Mouse (Mus musculus) gonadal fat pad, adult 2 months (tissue): ENCODE measurements around the gene Rb1. TPM values are rescaled to one million over a fixed set of nuclear protein-coding genes. Genes with fewer than 3 reads are reported as not detected.

Source experiments
- DNase-seq: peaks from one replicate; pipeline ENCODE4 v3.0.0-alpha.2; 2012; ENCODE audit warnings: low read depth
- polyA plus RNA-seq: library from polyadenylated mRNA; depleted of rRNA; stranded (reverse); fragments of >200 nt; gene quantifications from 2 replicates; pipeline ENCODE4 v1.2.3, GENCODE M21; 2012

Rb1 gene
- polyA plus RNA-seq, 1 experiment: 8.8 TPM

GRCm38 (mm10) chr14:73211477-73211876, 114.1 kb downstream of the Rb1 start:
- DNase-seq: no peak

DNA sequence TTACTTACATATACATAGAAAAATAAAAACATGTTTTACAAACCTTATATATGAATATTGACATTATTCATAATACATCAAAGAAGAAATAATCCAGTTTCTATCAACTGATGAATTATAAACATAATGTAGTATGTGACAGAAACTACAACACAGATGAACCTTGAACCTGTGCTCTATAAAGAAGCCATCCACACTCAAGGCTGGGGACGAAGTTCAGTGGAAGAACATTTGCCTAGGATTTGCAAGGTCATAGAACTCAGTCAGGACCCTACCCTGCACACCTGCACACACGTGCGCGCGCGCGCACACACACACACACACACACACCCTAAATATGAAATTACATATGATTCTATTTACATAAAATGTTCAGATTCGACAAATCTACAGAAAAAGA, 115.4 kb downstream of the Rb1 start:
- no peak for DNase-seq

- no peak for DNase-seq
These were observed 116.4 kb downstream of the Rb1 start for GRCm38 (mm10) chr14:73209262-73209661.

GRCm38 (mm10) chr14:73204016-73204415, 121.6 kb downstream of the Rb1 start:
- DNase-seq: no peak

GRCm38 (mm10) chr14:73201447-73201846, 124.2 kb downstream of the Rb1 start:
- no peak for DNase-seq

DNA sequence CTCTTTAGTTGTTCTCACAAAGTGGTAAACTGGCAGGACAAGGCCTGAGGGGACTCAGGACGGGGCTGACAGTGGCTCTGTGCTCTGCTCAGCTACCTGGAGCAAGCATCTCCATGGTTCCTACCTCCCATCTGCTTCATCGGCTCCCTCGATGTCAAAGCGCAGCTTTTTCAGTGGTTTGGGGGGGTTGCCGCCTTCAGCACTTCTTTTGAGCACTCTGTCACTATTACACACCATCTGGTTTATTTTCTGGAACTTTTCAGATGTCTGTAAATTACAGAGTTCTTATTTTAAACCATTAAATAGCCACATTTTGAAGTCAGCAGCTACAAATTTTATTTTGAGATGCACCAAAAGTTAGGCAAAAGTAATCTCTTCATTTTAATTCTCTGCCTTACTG, 126.6 kb downstream of the Rb1 start:
- DNase-seq: no peak

DNA sequence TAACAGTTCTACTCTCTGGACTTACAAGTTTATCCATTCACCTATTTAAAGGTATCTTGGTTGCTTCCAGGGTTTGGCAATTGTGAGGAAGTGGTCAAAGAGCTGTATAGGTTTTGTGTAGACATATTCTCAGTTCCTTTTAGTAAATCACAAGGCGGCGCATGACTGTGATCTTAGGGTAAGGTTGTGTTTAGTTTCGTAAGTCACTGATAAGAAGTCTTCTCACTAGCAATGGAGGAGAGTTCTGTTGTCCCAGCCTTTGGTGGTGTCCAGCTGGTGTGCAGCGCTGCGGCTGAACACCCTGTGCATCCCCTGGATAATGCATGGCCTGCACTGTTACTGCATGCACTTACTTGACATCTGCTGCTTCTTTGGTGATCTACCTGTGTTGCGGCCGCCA, 138.7 kb downstream of the Rb1 start:
- no peak for DNase-seq

- no peak for DNase-seq
These were observed 144.5 kb downstream of the Rb1 start for GRCm38 (mm10) chr14:73181144-73181543.

DNA sequence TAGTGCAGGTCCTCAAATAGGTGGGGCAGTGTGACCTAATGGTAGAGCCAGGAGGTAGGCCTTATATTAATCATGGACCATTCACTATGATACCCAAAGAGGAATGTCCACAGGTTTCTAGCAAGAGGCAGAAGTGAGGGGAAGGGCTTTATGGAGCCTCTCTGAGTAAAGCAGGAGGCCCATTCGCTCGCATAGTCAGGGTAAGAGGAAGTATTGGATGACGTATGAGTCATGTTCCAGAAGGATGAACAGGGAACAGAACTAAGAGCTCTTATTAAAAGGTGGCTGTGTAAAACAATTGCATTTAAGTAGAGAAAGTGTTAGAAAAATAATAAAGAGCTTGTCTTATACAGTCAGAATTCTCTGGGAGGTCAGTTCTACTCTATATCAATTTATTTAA, 145.0 kb downstream of the Rb1 start:
- no peak for DNase-seq

DNA sequence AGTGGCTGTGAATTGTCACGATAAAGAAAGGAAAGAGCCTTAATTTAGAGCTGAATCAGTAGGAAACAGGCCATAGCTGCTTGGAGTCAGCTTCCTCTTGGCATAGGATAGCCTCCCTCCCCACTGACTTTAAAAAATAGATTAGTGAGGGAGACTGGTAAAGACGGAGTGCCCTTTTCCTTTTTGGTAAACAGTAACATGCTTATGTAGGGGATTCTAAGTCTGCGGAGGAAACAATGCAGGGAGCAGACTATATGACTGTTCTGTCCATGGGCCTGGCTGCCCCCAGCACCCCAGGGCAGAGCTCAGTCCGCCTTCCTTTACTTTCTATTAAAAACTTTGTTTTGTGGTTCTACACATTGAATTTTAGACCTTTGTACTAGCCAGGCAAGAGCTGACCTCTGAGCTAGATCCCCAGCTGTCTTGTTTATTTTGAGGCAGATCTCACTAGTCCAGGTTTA, 146.4 kb downstream of the Rb1 start:
- DNase-seq: no peak

GRCm38 (mm10) chr14:73177961-73178360, 147.7 kb downstream of the Rb1 start:
- no peak for DNase-seq

DNA sequence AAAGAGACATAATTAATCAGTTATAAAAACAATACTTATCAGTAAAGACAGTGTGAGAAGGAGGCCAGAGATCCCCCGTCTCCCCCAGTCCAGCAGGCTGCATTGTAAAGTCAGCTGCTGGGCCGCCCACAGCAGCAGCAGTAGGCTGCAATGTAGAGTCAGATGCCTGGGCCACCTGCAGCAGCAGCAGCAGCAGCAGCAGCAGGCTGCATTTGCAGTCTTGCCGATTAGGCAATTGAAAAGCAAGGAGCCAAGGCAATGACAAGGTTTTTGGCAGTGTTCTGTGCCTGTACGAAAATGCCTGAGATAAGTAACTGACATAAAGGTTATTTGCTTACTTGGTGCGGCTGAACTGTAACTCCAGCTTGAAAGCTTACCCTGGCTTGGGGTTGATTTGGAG, 149.4 kb downstream of the Rb1 start:
- no peak for DNase-seq

GRCm38 (mm10) chr14:73175814-73176213, 149.8 kb downstream of the Rb1 start:
- DNase-seq: no peak

- no peak for DNase-seq
These were observed 150.6 kb downstream of the Rb1 start for GRCm38 (mm10) chr14:73175031-73175430.

DNA sequence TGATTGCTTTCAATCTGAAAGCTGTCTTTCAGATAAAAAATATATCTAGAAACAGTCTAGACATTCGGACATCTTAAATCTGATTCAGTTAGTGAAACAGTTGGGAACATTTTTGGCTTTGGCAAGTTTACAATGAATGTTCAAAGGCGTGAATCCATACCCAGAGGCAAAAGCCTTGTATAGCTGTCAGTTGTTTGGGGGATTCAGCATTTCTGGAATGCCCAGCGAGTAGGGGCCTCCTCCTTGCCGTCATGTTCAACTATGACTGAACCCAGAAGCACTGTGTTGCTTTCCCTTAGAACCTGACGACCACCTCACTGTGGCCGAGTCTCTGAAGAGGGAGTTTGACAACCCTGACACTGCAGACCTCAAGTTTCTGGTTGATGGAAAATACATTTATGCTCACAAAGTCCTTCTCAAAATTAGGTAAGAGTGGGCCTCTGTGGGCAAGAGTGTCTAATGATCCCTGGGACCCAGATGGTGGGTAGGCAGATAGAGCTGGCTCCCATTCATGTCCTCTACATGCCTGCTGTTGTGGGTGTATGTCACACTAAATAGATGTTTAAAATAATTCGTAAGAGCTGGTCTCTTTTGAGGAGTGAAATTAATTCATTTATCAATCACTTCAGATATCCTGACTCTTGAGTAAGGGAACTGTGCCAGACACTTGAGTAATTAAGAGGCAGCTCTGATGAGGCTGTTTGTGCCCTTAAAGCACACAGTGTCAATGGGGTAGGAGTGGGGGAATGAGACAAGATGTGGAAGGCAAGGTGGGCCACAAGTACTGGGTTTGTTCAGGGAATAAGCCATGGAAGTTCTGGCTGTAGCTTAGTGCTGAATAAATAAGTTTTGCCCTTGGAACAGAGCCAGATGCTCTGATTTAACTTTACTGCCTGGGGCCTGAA, 151.3 kb downstream of the Rb1 start:
- DNase-seq: no peak

DNA sequence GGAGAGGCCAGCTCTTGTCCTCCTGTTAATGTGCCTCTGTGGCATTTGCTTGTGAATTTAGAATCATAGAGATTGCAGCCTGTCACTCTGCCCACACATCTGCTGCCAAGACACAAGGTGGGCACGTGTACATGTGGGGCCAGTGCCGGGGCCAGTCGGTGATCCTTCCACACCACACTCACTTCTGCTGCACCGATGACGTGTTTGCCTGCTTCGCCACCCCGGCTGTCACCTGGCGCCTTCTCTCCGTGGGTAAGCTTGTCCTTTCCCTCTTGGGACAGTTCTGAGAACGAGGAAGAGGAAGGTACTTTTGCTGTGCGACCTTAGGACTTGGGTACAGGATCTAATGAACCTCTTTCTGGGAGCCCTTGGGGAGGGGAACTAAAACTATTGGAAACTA, 152.0 kb downstream of the Rb1 start:
- DNase-seq: no peak

DNA sequence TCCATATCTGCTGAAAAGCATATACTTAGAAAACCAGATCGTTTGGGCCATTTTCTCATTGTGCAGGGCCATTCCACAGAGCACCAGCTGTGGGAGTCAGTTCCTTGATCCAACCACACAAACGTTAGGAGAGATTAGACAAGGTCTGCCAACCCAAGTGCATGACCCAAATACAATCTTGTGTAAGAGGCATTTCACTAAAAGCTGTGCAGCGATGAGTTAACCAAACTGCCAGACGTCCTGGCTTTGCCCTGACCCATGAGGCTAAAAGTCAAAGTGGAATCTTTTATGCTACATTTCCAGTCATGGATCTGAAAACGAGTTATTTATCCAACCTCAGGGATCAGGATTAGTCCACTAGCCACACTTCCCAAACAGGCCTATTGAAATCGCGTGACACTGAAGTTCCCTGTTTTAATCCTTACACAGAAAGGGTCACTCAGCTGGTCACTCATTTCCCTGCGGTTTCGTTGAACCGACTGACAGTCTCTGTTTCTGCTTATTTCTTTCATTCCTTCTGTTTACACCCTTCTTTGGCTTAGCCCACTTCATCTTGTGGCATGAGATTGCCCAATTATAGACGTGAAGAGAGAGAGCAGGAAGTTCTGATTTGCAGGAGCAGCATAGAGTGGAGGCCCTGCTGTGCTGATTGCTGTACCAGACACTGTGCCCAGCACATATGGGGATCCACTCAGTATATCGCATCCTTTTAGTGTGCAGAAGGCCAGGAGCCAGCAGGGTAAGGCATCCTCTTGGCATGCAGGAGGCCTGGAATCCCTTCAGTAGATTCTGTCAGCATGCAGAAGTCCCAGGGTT, 153.2 kb downstream of the Rb1 start:
- no peak for DNase-seq

DNA sequence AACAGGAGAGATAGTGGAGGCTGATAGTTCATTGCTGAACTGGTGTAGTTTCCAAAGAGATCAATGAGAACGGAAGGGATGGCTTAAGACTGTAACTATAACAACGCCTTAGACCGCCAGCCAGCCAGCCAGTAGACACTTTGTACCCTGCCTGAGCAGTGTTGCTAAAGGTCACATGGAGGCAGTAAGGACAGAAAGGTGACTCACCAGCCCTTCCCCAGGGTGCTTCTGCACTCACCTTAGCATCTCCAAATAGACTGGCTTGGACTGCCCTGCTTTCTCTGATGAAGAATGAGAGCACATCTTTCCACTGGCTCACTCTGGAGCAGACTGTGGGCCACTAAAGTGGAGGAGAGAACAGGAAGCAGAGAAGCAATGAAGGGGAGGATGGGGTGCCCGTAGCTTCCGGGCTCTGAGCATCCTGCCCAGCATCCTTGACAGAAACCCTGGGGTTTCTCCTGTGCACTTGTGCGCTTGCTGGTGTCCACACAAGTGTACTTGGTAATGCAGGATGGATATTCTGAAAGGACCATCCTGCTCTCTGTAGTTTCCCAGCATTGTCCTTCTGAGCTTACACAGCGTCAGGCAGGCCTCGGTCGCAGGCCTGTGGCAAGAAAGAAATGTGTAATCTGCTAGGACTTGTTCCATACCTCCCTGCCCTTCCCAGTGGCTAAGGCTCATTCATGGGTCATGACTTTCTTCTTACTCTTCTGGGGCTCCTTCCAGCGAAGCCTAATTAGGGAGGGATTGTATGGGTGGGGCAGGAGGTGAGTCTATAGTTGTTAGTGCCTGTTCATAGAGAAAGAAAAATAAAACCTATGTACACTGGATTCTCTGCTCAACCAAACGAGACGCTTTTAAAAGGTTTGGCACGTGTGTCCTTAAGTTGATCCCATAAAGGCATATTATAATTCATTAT, 155.4 kb downstream of the Rb1 start:
- DNase-seq: no peak

- no peak for DNase-seq
These were observed 157.0 kb downstream of the Rb1 start for GRCm38 (mm10) chr14:73168605-73169004.

GRCm38 (mm10) chr14:73165136-73165535, 160.5 kb downstream of the Rb1 start:
- DNase-seq: no peak

DNA sequence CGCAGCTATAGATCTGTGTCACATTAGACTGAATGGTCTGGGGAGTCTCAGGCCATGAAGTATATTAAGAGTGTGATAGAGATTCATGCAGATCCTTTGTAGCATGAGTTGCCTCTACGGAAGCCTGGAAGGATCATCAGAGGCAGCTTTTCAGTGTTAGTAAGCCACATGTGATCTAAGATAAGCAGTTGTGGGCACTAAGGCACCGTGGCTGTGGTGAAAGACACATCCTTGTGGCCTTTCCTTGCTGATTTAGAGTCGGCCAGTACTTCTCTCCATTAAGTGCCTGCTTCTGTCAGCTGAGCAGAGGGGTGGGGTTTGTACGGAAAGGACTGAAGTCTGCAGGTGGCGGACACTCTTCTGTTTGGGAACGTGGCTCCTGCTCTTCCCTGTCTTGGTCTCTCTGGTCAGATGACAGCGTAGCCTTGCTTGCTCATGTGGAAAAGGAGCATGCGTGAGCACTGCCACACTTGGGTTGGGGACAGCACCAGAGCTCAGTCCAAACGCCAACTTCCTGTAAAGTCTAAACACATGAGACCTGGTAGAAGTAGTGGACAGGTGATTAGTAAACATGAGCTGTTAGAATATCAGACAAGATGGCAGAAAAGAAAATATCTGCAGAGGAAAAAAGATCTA, 162.1 kb downstream of the Rb1 start:
- DNase-seq: no peak
